Mouse (Mus musculus) lung, postnatal 10 days (tissue): ENCODE measurements at regions not wholly inside any gene's neighbourhood (a gene's known extent, or its start where the extent isn't known, plus 50 kb on each side); places are given as distances from the start of the nearest gene placed in this dataset.

Source experiments
- DNase-seq: peaks from one replicate; pipeline ENCODE4 v3.0.0; 2021

GRCm38 (mm10) chr1:39047316-39047715 is 61.9 kb downstream of the Pdcl3 start:
- no peak for DNase-seq

GRCm38 (mm10) chr1:39057304-39057703 is 71.9 kb downstream of the Pdcl3 start:
- DNase-seq = no peak

GRCm38 (mm10) chr1:39062509-39062908 is 77.1 kb downstream of the Pdcl3 start:
- no peak for DNase-seq

GRCm38 (mm10) chr1:39063666-39064385 is 78.4 kb downstream of the Pdcl3 start:
- DNase-seq = no peak

GRCm38 (mm10) chr1:39064781-39065180 is 79.4 kb downstream of the Pdcl3 start:
- DNase-seq = no peak

GRCm38 (mm10) chr1:39067901-39068300 is 82.5 kb downstream of the Pdcl3 start:
- no peak for DNase-seq

- DNase-seq = no peak
These were observed 83.8 kb downstream of the Pdcl3 start for GRCm38 (mm10) chr1:39069086-39069655.

- DNase-seq = no peak
These were observed 84.3 kb downstream of the Pdcl3 start for GRCm38 (mm10) chr1:39069676-39070075.

- no peak for DNase-seq
These were observed 90.6 kb downstream of the Pdcl3 start for GRCm38 (mm10) chr1:39075966-39076365.

GRCm38 (mm10) chr1:39078584-39079315 is 93.3 kb downstream of the Pdcl3 start:
- DNase-seq = no peak

GRCm38 (mm10) chr1:39083911-39084826 is 98.8 kb downstream of the Pdcl3 start:
- no peak for DNase-seq

- peak; percentile 45 for DNase-seq
These were observed 100.9 kb downstream of the Pdcl3 start for GRCm38 (mm10) chr1:39086273-39086672.

- no peak for DNase-seq
These were observed 103.7 kb upstream of the Npas2 start for GRCm38 (mm10) chr1:39089875-39090274.

GRCm38 (mm10) chr1:39091121-39091520 is 102.4 kb upstream of the Npas2 start:
- no peak for DNase-seq

GRCm38 (mm10) chr1:39091638-39092037 is 101.9 kb upstream of the Npas2 start:
- DNase-seq = no peak

- no peak for DNase-seq
These were observed 100.2 kb upstream of the Npas2 start for GRCm38 (mm10) chr1:39093291-39093690.

- no peak for DNase-seq
These were observed 99.5 kb upstream of the Npas2 start for GRCm38 (mm10) chr1:39094001-39094400.

GRCm38 (mm10) chr1:39095901-39096300 is 97.6 kb upstream of the Npas2 start:
- DNase-seq = no peak

GRCm38 (mm10) chr1:39096726-39097125 is 96.8 kb upstream of the Npas2 start:
- no peak for DNase-seq

- no peak for DNase-seq
These were observed 96.0 kb upstream of the Npas2 start for GRCm38 (mm10) chr1:39097499-39097898.

GRCm38 (mm10) chr1:39098154-39098553 is 95.4 kb upstream of the Npas2 start:
- DNase-seq = no peak

- no peak for DNase-seq
These were observed 94.3 kb upstream of the Npas2 start for GRCm38 (mm10) chr1:39099246-39099645.

GRCm38 (mm10) chr1:39100492-39100891 is 93.0 kb upstream of the Npas2 start:
- no peak for DNase-seq
